Mouse (Mus musculus) megakaryocyte progenitor cell, adult 5-6 weeks (primary cell): ENCODE measurements around the gene Arl4c. TPM values are rescaled to one million over a fixed set of nuclear protein-coding genes. Genes with fewer than 3 reads are reported as not detected.
"Not testable (repeated sequence)": the region's sequence is repeated elsewhere in the genome, so short reads cannot be mapped to it uniquely, and the experiment has no call there.

Experiments used
- ATAC-seq: replicated peaks from 2 replicates; pipeline ENCODE4 v1.8.0; 2016; ENCODE audit warnings: mild to moderate bottlenecking, moderate TSS enrichment, inconsistent platforms; ENCODE audit not compliant: poor library complexity
- total RNA-seq, 2 experiments: library from RNA; stranded (forward) in 1 of 2; stranded (reverse) in 1 of 2; fragments of 157-497, 149-512 nt in 1 of 2; fragments of 200-1000 nt in 1 of 2; gene quantifications; 2 replicates each; pipeline versions ENCODE4 v1.2.3 to v1.2.4; 2015 to 2017

Gene Arl4c
- total RNA-seq, 2 experiments from 2014 or later, result 3.3 to 5.0 TPM

DNA sequence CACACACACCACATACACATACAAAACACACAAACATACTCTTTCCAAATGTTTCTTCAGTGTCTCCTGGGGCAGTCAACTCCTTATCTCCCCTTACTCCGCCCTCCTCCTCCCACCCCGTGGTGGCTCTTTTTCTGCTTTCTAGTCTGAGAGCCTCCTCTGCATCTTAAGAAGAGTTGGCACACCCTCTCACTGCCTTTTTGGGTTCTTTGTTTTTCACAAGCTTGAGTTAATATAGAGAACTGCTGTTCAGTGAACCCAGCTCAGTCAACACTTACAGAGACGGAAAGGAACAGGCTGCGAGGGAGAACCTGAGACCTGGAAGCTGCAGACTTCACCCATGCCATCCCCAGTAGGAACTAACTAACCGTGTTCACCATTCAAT lies 45.9 kb downstream of the Arl4c start:
- ATAC-seq, result no peak

GRCm38 (mm10) chr1:88655473-88656095 lies 46.4 kb downstream of the Arl4c start:
- ATAC-seq, result no peak

- peak; percentile 86 for ATAC-seq
Observed at GRCm38 (mm10) chr1:88654521-88655472, 47.2 kb downstream of the Arl4c start.

DNA sequence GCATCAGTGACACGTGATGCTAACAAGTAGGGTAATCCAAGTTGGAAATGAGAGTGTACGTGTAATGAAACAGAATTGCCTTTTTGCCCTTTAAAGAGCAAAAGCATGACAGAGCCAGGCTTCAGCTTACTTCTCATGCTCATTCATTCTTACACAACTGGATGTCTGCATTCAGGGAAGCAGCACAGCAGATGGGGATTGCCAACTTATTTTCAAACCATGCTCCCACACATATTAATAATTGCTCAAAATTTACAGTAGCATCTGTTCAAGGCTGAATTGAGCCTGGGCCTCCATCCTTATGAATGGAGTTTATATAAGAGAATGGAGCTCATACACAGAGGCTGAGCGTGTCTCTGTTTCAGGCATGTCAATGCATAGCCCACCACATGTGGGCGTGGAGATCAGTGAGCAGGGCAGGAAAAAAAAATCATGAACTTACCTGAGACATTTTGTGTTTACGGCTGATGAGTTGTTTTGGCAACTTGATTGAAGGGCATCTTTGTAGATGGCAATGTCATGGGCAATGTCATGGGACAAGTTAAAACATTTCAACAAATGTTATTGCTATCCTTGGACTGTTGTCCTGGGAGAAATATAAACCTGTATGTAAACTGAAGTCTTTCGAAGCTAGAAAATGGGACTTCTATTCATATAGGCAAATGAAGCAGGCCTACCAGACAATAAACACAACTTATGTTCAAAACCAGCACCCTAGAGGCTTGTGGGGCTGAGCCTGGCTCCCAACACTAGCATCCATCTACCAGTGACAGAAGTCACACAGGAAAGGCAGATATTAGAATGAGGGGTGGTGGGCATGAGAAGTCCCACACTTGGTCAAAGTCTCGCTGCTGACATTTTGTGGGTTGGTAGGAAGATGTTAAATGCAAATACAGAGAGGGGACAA lies 48.2 kb downstream of the Arl4c start:
- ATAC-seq, result no peak

- peak; percentile 56 for ATAC-seq
Observed at GRCm38 (mm10) chr1:88652682-88653081, 49.3 kb downstream of the Arl4c start.

DNA sequence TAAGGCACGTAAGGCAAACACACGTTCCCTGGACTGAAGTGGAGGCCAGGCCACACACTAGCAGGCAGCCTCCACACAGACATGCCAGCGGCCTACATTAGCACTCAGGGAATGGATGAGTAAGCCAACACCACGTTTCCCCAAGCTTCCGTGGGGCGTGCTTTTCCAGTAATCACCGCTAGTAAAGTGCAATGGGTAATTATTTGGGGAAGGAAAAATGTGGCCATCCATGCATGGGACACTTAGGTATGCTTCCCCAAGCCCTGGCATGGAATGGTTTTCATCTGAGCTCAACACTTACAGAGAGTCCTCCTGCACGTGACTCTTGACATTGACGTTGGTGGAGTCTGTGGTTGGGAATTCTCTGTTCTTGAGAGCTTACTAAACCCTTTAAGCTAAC lies 50.4 kb downstream of the Arl4c start:
- ATAC-seq, result no peak

GRCm38 (mm10) chr1:88648742-88649141 lies 53.3 kb downstream of the Arl4c start:
- no peak for ATAC-seq

DNA sequence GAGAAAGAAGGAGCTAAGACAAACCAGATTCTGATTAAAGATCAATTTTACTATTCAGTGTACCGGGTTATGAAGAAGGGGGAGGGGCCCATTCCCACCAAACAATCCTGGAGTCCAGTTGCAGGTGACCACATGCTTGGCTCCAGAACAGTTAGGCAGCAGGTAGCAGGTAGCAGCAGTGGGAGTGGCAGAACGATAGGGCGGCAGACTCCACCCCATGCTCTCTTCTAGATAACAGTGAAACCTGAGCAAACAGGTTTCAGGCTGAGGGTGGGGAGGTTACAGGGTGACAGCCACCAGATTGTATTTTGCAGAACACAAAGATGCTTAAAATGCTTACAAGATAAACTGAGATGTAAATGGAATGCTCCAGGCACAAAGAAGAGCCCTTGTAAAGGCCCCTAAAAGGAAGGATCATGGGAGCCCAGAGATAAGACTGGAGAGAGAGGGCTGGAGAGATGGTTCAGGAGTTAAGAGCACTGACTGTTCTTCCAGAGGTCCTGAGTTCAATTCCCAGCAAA lies 56.4 kb downstream of the Arl4c start:
- no peak for ATAC-seq

DNA sequence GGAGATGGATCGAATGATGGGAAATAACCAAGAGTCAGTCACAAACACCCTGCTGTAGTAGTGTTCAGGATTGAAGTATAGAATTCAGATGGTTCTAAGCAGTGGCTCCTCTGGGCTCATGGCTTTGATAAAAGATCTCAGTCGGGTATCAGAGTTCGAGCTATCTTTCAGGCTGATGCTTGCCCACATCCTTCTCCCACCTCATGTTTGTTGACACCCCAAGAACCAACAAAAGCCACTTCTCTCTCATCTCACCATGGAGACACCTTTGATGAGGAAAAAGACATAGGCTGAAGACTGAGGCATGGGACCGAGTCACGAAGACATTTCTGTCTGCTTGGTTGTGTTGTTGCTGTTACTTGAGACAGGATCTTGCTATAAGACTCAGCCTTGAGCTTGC lies 57.6 kb downstream of the Arl4c start:
- ATAC-seq, result no peak

DNA sequence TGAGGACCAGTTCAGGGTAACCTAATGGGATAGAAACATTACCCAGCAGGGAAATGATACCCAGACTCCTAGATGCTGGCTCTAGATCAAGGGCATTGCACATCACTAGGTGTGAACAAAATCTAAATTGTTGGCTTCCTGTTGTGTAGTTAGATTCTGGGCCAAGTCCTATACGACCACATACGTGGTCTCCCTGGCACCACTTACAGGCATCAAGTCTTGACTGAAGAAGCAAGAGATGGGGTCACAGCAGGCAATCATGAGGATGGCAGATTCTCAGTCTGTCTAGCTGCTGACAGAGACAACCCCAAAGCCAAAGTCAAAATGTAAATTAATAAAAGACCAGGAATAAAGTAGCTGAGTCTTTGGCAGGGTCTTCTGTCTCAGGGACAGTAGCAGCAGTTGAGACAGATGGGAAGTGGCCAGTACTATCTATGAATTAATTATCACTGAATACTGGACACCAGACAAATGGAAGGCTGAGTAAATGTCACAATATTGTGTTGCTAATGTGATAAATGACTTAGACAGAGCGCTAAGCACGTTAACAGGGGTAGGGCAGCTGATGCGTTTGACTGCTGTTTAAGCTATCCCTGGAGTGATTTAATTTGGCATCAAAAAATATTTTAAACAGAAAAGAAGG lies 58.7 kb downstream of the Arl4c start:
- no peak for ATAC-seq

GRCm38 (mm10) chr1:88642735-88643134 lies 59.3 kb downstream of the Arl4c start:
- ATAC-seq, result 0 out of 2 replicates have a peak, but pooled peaks have one; percentile 34

DNA sequence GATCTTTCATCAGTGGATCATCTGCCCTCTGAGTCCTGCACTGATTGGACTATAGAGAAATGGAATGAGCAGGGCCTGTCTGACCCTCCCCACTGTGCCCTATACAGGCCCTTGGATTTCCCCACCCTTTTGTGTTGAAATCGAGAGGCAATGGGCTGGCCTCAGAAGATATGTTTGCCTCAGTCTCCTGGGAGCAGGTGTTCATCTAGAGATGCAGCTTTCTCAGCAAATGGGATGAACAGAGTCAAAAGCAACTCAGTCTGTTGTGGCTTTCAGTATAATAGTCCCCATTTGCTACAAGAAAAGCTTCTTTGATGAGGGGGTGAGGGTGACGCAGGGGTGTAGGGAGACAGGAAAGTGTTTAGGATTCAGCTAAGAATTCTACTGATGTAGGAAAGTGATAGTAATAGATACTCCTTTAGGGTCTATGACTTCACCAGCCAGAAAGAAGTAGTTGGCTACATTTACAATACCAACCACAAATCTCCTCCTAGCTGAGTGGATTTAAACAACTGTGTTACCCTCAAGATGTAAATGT lies 60.3 kb downstream of the Arl4c start:
- no peak for ATAC-seq

DNA sequence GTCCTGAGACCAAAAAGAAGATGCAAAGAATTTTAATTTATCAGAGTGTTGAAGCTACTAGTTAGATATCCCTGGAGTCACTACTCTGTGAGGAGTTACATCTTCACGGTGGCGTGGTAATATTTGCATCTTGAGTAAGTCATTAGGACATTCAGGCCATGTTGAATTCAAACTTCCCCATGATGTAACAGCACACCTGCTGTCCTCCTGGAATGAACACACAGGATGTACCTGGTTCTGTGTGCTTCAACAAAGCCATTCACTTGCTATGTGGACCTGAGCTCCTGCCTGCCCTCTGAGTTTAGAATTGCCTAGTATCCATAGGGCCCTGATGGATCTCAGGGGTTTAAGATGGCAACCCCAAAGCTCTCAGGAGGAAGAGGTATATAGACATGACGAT lies 60.8 kb downstream of the Arl4c start:
- no peak for ATAC-seq

GRCm38 (mm10) chr1:88639432-88640281 lies 62.4 kb downstream of the Arl4c start:
- ATAC-seq, result peak; percentile 11

DNA sequence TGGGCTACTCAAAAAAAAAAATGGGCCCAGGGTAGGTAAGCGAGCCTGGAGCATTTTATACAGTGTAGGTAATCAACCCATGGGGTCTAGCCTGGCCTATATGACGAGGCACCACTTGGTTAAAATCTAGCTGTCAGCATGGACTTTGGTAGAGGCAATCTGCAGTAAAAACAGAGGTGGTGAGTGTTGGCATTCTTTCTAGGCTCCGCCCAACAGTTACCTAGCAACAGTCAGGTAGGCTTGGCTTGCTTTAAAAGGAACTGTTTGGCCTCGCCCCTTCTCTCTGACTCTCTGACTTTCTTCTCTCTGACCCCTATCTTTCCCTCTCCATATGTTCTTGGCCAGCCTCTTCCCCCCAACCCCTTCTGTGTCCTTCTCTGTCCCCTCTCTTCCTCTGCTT lies 63.4 kb downstream of the Arl4c start:
- ATAC-seq, result no peak

- not testable (repeated sequence) for ATAC-seq
Observed at GRCm38 (mm10) chr1:88636579-88637161, 65.4 kb downstream of the Arl4c start.

DNA sequence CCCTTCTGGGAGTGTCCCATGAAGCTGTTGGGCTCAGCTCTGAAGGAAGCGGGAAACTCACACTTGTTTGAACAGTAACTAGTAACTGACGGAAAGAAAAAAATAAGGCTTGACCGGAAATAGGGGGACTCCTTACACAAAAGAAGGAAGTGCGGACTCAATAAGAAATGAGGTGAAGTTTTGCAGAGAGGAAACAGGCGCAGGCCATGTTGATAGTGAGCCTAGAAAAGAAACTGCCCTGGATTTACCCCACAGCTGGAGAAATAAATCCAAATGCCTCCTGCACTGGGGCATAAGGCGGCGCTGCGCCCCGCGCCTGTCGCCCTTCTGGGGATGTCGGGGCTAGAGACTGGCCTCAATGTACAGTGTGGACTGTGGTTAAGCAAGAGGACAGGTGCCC lies 66.4 kb downstream of the Arl4c start:
- ATAC-seq, result peak; percentile 49

- no peak for ATAC-seq
Observed at GRCm38 (mm10) chr1:88632851-88633250, 69.2 kb downstream of the Arl4c start.

DNA sequence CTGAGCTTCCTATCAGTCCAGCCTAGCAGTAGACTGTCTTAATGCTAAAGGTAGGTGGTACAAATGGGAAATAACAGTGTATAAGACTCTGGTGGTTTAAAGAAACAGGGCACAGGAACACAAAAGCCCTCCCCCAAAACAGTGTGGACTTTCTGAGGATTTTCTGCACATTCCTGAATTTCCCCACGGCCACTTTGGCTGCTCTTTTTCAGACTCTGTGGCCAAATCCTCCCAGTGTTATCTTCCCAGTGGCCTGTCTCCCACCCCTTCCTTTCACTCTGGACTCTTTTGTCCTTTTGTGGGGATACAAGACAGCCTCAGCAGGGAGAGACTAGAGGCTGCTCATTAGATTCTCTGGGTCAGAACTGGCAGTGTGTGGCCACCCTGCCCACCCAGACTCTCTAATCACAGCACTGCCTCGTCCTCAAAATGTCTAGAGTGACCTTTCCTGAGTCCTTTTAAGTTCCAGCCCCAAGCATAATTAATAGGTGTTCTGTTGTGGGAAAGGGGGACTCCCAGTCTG lies 72.0 kb downstream of the Arl4c start:
- ATAC-seq, result no peak
